Mouse (Mus musculus): ENCODE results near the gene Fnip1. TPM values are rescaled to one million over a fixed set of nuclear protein-coding genes. Genes with fewer than 3 reads are reported as not detected.

The Fnip1 gene
- total RNA-seq, 4 experiments from 2014 or later, result 38.5 to 48.2 (median 39.3) TPM

- DNase-seq (ENCODE audit: low spot score in 2 of 2), result no peak
Measured at GRCm38 (mm10) chr11:54542414-54542813, 104.4 kb downstream of the Fnip1 start.

GRCm38 (mm10) chr11:54554970-54555369, 117.0 kb downstream of the Fnip1 start:
- DNase-seq (ENCODE audit: low spot score in 2 of 2), result no peak

- DNase-seq (ENCODE audit: low spot score in 2 of 2), result no peak
Measured at GRCm38 (mm10) chr11:54562761-54563160, 124.8 kb downstream of the Fnip1 start.

Other genes with a start within 250 kb of the Fnip1 start
- not detected for gene Csf2, start 188.5 kb upstream of the Fnip1 start, total RNA-seq (2022)
- not detected for gene Il3, start 170.9 kb upstream of the Fnip1 start, total RNA-seq (2022)
- gene Acsl6, start 134.4 kb upstream of the Fnip1 start, total RNA-seq (2022), result 10 to 100 TPM; 26.2 to 31.9 (median 29.0) TPM
- gene Meikin, start 67.5 kb upstream of the Fnip1 start, total RNA-seq (2022), result not detected
- 1 to 10 TPM; 4.6 to 7.8 (median 6.2) TPM for gene Rapgef6, start 84.6 kb downstream of the Fnip1 start, total RNA-seq (2022)

Data from gastrocnemius, adult 8-10 months (tissue).